Mouse (Mus musculus) hindbrain, embryonic 12.5 days (tissue): Measurements from ENCODE around the gene Klhdc9. TPM values are rescaled to one million over a fixed set of nuclear protein-coding genes. Genes with fewer than 3 reads are reported as not detected.

Experiments
- ATAC-seq: fragments of 200-750 bp; cut with Nextera tagmentation; 2 replicates; pipeline ENCODE4 v1.8.0; 2017; ENCODE audit warnings: moderate TSS enrichment; ENCODE audit not compliant: low FRiP score
- H3K27ac ChIP-seq: fragments of 300-500 bp; sonication (generic); 2 replicates; pipeline ENCODE4 v1.5.1; 2016; ENCODE audit warnings: mild to moderate bottlenecking
- H3K27me3 ChIP-seq: fragments of 300-500 bp; sonication (generic); 2 replicates; pipeline ENCODE4 v1.6.1; 2016; ENCODE audit warnings: mild to moderate bottlenecking
- H3K36me3 ChIP-seq: fragments of 300-500 bp; sonication (generic); 2 replicates; pipeline ENCODE4 v1.6.1; 2016; ENCODE audit warnings: mild to moderate bottlenecking
- H3K4me1 ChIP-seq: fragments of 300-500 bp; sonication (generic); 2 replicates; pipeline ENCODE4 v1.6.1; 2016
- H3K4me2 ChIP-seq: fragments of 300-500 bp; sonication (generic); replicated peaks from 2 replicates; pipeline ENCODE4 v1.6.1; 2016; ENCODE audit warnings: mild to moderate bottlenecking
- H3K4me3 ChIP-seq: fragments of 300-500 bp; sonication (generic); 2 replicates; pipeline ENCODE4 v1.5.1; 2016; ENCODE audit warnings: mild to moderate bottlenecking
- H3K9ac ChIP-seq: fragments of 300-500 bp; sonication (generic); 2 replicates; pipeline ENCODE4 v1.6.1; 2016; ENCODE audit warnings: mild to moderate bottlenecking, moderate library complexity
- H3K9me3 ChIP-seq: fragments of 300-500 bp; sonication (generic); replicated peaks from 2 replicates; pipeline ENCODE4 v1.6.1; 2016; ENCODE audit warnings: mild to moderate bottlenecking
- WGBS: fragments of 180-500 bp; shearing (Covaris S2); methylation state at CpG from one replicate; pipeline ENCODE4 v1.1.7; 2016; 5-methylcytosine and 5-hydroxymethylcytosine counted together
- polyA plus RNA-seq: library from polyadenylated mRNA; unstranded; fragments of >200 nt; fragmentation: Nextera tagmentation; extraction: Ambion mirVana; gene quantifications from 2 replicates; pipeline ENCODE4 v1.2.1, GENCODE M21; 2016

Klhdc9 gene
- polyA plus RNA-seq, 1 experiment from 2014 or later = 2.0 TPM

DNA sequence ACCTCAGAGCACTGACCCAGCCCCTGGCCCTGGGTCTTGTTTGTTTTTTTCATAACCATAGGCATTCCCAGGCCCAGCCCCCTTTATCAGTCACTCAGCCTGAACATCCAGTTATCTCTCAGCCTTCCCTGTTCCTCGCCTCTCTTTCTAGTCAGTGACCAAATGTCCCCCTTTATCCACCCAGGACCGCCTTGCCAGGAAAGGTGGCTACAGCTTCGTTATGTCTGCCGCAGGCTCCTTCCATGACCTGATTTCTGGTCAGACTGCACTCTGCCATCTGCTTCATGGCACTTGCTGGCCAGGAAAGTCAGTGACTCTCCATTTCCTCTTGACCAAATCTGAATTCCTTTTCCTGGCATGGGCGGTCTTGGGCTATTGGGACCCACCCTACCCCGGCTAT, 17.7 kb upstream of the Klhdc9 start:
- WGBS = 95% methylated on average over 6 of the region's 6 CpGs
- H3K27ac ChIP-seq = no peak overlapping the region
- H3K4me2 ChIP-seq = no peak overlapping the region
- H3K4me3 ChIP-seq = no peak overlapping the region
- H3K36me3 ChIP-seq = no peaks in the 10 kb centered on the region
- H3K9ac ChIP-seq = no peak overlapping the region
- no peaks in the 10 kb centered on the region for H3K9me3 ChIP-seq
- H3K4me1 ChIP-seq = peaks cover 5% of the 10 kb centered on the region; the same call in 1 of the 2 replicates
- no peak for ATAC-seq
- H3K27me3 ChIP-seq = peaks cover 23% of the 10 kb centered on the region

DNA sequence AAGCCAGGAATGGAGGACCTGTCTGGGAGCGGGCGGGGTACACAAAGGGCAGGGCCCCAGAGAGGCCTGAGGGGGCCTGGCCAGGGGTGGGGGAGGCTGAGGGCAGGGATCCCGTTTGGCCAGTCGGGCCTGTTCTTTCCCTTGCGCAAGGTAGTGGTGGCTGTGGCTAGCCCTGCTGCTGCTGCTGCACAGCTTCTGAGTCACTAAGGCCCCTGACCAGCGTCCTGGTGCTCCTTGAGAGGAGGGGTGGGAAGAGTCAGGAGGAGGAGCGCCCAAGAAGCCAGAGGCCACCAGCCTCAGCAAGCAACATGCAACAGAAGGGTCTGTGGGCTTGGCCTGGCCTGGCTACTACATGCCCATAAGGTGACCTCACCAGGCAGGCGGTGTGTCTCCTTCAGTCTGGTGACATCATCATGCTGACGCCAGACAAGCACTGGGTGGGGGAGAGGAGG, 15.1 kb upstream of the Klhdc9 start:
- 0 out of 2 replicates have a peak overlapping the region, but pooled peaks have one; percentile 3 for H3K9ac ChIP-seq
- no peaks in the 10 kb centered on the region for H3K9me3 ChIP-seq
- no peak overlapping the region for H3K4me2 ChIP-seq
- no peak overlapping the region for H3K27ac ChIP-seq
- H3K4me3 ChIP-seq = no peak overlapping the region
- peaks cover 5% of the 10 kb centered on the region; the same call in 1 of the 2 replicates for H3K4me1 ChIP-seq
- no peak for ATAC-seq
- H3K27me3 ChIP-seq = peaks cover 18% of the 10 kb centered on the region
- 56% methylated on average over 9 of the region's 9 CpGs for WGBS
- H3K36me3 ChIP-seq = no peaks in the 10 kb centered on the region

GRCm38 (mm10) chr1:171373946-171374345, 13.3 kb upstream of the Klhdc9 start:
- no peaks in the 10 kb centered on the region for H3K9me3 ChIP-seq
- H3K4me1 ChIP-seq = 0 out of 2 replicates have a peak, but pooled peaks cover 3% of the 10 kb centered on the region
- H3K36me3 ChIP-seq = no peaks in the 10 kb centered on the region
- H3K27ac ChIP-seq = no peak overlapping the region
- H3K27me3 ChIP-seq = peaks cover 12% of the 10 kb centered on the region
- ATAC-seq = no peak
- WGBS = 0% methylated on average over 4 of the region's 4 CpGs
- no peak overlapping the region for H3K4me3 ChIP-seq
- H3K9ac ChIP-seq = no peak overlapping the region
- no peak overlapping the region for H3K4me2 ChIP-seq

- WGBS = 38% methylated on average over 3 of the region's 3 CpGs
- H3K36me3 ChIP-seq = no peaks in the 10 kb centered on the region
- H3K4me3 ChIP-seq = no peak overlapping the region
- H3K4me1 ChIP-seq = 0 out of 2 replicates have a peak, but pooled peaks cover 3% of the 10 kb centered on the region
- ATAC-seq = no peak
- H3K4me2 ChIP-seq = no peak overlapping the region
- peaks cover 12% of the 10 kb centered on the region for H3K27me3 ChIP-seq
- no peak overlapping the region for H3K9ac ChIP-seq
- H3K27ac ChIP-seq = no peak overlapping the region
- H3K9me3 ChIP-seq = no peaks in the 10 kb centered on the region
Observed at GRCm38 (mm10) chr1:171372880-171373279, 12.3 kb upstream of the Klhdc9 start.

DNA sequence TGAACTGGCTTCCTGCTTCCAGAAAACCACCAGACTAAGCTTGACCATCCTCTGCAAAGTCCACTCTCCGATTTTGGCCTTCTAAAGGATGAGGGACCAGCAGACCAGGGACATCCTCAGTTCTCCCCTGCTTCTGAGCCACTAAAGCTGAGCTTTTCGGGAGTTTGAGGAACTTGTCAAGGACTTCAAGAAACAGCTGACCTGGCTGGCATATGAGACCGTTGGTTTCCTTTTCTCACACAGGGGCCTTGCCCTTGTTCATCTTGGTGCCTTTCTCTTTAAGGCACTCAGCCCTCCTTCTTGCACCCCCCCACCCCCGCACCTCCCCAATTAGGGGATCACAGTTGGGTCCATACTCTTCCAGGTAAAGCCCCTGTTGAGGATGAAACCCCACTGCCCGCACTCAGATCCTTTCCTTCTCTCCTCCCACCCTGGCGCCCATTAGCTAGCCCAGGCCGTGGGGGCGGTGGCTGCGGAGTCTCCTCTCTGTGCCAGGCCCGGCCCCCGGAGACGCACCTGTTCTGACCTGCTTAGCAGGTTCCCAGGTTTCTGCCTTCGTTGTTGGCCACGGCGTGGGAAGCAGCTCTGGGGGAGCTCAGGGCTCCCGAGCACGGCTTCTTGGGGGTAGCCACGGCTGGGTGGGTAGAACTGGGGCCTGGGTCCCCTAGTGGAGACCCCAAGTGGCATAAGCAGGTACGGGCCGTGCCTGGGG, 9.4 kb upstream of the Klhdc9 start, which contains the start of gene Nectin4:
Nectin4 (plus strand) TSS at position 255 of the 712 bp plus-strand sequence.
- Histone ChIP-seq H3K9me3 (no peaks in the 10 kb centered on the region), H3K4me3 (no peak within 1 kb of the TSS), H3K27me3 (peaks cover 12% of the 10 kb centered on the region), H3K4me1 (peaks cover 5% of the 10 kb centered on the region; the same call in 1 of the 2 replicates), H3K36me3 (no peaks in the 10 kb centered on the region), H3K9ac (no peak within 1 kb of the TSS), H3K27ac (no peak within 1 kb of the TSS), H3K4me2 (no peak within 1 kb of the TSS)
- no peak; the same call in 1 of the 2 replicates for ATAC-seq
- WGBS = 46% methylated on average over 20 of the region's 20 CpGs

GRCm38 (mm10) chr1:171365934-171366333, 5.3 kb upstream of the Klhdc9 start:
- Histone ChIP-seq H3K27me3 (peaks cover 6% of the 10 kb centered on the region), H3K9ac (no peak overlapping the region), H3K4me1 (peaks cover 8% of the 10 kb centered on the region), H3K4me3 (no peak overlapping the region), H3K4me2 (no peak overlapping the region), H3K27ac (no peak overlapping the region), H3K36me3 (no peaks in the 10 kb centered on the region), H3K9me3 (no peaks in the 10 kb centered on the region)
- ATAC-seq = no peak
- WGBS = 67% methylated on average over 7 of the region's 7 CpGs

DNA sequence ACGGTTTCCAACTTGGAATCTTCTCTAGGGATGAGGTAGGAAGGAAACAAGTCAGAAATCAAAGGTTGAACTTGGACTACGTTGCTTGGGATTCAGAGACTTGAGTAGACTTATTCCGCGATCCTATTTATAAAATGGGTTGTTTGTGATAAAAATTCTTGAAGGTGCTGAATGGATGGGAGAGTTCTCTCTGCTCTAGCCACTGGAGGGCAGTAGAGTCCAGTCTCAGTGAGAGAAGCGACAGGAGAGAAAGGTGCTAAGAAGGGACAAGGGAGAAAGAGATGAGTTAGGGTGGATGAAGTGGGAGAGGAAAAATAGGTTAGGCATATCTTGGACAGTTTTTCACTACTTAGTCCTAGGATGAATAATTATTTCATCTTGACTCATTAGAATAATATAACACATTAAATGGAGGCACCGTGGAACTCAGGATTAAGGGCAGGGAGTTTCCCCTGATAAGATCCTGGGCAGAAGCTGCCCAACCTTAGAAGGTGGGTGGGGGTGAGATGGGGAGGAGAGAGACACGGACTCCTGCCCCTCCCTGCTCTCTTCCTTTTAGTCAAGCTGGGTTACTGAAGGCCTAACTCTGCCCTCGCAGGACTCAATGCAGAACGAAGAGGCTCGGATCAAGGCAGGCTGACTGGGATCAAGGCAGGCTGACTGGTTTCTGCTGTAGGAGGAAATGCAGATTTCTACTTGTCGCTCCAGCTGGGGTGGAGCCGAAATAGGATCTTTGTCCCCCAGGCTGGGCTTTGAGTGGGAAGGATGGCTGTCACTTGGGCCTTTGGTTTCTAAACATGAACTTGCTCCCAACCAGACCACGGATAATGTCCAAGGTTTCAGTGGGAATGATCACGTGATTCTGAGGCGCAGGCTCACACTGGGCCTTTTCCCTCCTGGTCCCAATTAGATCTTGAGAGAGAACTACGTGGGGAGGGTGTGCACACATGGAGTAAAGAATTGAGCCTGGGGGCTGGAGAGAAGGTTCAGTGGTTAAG, 807 bp upstream of the Klhdc9 start:
- 37% methylated on average over 16 of the region's 16 CpGs for WGBS
- H3K4me1 ChIP-seq = peaks cover 12% of the 10 kb centered on the region; the same call in 1 of the 2 replicates
- peaks cover 8% of the 10 kb centered on the region for H3K36me3 ChIP-seq
- ATAC-seq = peak; percentile 81
- H3K9me3 ChIP-seq = peaks cover 3% of the 10 kb centered on the region
- peak overlapping the region; percentile 45 for H3K4me3 ChIP-seq
- peak overlapping the region; percentile 65 for H3K9ac ChIP-seq
- no peaks in the 10 kb centered on the region for H3K27me3 ChIP-seq
- peak overlapping the region; percentile 66 for H3K27ac ChIP-seq
- peak overlapping the region; percentile 84 for H3K4me2 ChIP-seq

- Histone ChIP-seq H3K27ac (peak overlapping the region; percentile 66), H3K4me3 (peak overlapping the region; percentile 45), H3K27me3 (no peaks in the 10 kb centered on the region), H3K4me2 (peak overlapping the region; percentile 84), H3K36me3 (peaks cover 8% of the 10 kb centered on the region), H3K9me3 (peaks cover 3% of the 10 kb centered on the region), H3K9ac (peak overlapping the region; percentile 65), H3K4me1 (peaks cover 12% of the 10 kb centered on the region; the same call in 1 of the 2 replicates)
- no peak; the same call in 1 of the 2 replicates for ATAC-seq
- 3% methylated on average over 26 of the region's 26 CpGs for WGBS
Observed at GRCm38 (mm10) chr1:171360253-171360652, 345 bp downstream of the Klhdc9 start.

DNA sequence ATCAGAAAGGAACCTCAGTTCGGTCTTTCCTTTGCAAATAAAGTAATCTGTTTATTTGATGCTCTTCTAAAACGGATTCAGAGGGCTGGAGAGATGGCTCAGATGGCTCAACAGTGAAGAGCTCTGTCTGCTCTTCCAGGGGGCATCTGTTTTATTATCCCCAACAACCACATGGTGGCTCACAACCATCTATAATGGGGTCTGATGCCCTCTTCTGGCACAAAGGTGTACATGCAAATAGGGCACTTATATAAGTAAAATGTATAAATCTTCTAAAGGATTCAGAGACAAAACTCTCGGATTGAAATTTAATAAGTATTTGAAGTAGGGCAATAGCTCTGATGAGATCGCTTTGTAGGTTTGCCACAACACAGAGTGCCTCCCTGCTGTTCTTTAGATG, 2.2 kb downstream of the Klhdc9 start:
- peaks cover 12% of the 10 kb centered on the region; the same call in 1 of the 2 replicates for H3K4me1 ChIP-seq
- WGBS = 76% methylated on average over 4 of the region's 4 CpGs
- no peak for ATAC-seq

DNA sequence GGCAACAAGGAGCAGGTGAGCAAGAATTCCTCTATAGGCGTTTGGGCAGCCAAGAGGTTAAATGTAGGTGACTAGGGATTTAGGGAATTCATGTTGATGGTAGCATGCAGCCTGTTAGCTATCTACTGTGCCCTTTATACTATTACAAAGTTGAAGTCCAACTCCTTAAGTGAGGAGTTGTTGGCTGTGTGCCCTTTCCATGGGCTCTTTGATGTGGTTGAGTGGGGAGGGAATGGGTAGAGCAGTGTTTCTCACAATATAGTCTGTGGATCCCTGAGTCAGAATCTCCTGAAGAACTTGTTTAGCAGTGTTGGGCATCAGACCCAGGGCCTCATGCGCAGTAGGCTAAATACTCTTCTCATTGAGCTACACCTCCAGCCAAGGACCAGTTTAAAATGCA, 3.8 kb downstream of the Klhdc9 start:
- Histone ChIP-seq H3K36me3 (peaks cover 8% of the 10 kb centered on the region), H3K4me3 (no peak overlapping the region), H3K27me3 (no peaks in the 10 kb centered on the region), H3K4me2 (no peak overlapping the region), H3K27ac (no peak overlapping the region), H3K9ac (no peak overlapping the region), H3K9me3 (peaks cover 3% of the 10 kb centered on the region), H3K4me1 (peaks cover 12% of the 10 kb centered on the region; the same call in 1 of the 2 replicates)
- no peak for ATAC-seq
- 86% methylated on average over 2 of the region's 2 CpGs for WGBS

More for the DNA sequence above, 2.2 kb downstream of the Klhdc9 start:
- H3K27ac ChIP-seq = no peak overlapping the region
- H3K36me3 ChIP-seq = peaks cover 8% of the 10 kb centered on the region
- peaks cover 3% of the 10 kb centered on the region for H3K9me3 ChIP-seq
- no peak overlapping the region for H3K4me2 ChIP-seq
- no peak overlapping the region for H3K9ac ChIP-seq
- no peaks in the 10 kb centered on the region for H3K27me3 ChIP-seq
- H3K4me3 ChIP-seq = no peak overlapping the region

- no peak overlapping the region for H3K9ac ChIP-seq
- no peak overlapping the region for H3K4me3 ChIP-seq
- no peaks in the 10 kb centered on the region for H3K27me3 ChIP-seq
- no peak overlapping the region for H3K27ac ChIP-seq
- peaks cover 6% of the 10 kb centered on the region; the same call in 1 of the 2 replicates for H3K4me1 ChIP-seq
- 79% methylated on average over 5 of the region's 5 CpGs for WGBS
- peaks cover 3% of the 10 kb centered on the region for H3K9me3 ChIP-seq
- no peak for ATAC-seq
- H3K4me2 ChIP-seq = no peak overlapping the region
- peaks cover 8% of the 10 kb centered on the region for H3K36me3 ChIP-seq
Observed at GRCm38 (mm10) chr1:171355812-171356340, 4.7 kb downstream of the Klhdc9 start.

DNA sequence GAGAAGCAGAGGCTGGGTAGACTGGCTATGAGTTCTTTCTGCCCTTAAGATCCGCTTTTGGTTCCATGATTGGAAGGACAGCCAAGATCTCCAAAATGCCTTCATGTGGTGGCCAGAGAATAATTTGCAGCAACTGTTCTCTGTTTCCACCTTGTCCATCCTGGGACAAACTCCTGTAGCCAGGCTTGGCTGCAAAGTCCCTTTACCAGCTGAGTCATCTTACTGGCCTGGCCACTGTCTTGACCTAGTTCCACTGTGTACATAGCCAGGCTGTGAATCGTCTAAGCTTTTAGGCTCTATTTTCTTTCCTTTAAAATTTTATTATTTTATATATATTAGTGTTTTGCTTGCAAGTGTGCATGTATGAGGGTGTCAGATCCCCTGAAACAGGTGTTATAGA, 11.4 kb downstream of the Klhdc9 start:
- H3K4me2 ChIP-seq = no peak overlapping the region
- H3K4me3 ChIP-seq = no peak overlapping the region
- WGBS = 95% methylated on average over 2 of the region's 2 CpGs
- H3K9ac ChIP-seq = no peak overlapping the region
- peaks cover 4% of the 10 kb centered on the region for H3K9me3 ChIP-seq
- no peaks in the 10 kb centered on the region for H3K36me3 ChIP-seq
- no peaks in the 10 kb centered on the region for H3K27me3 ChIP-seq
- H3K27ac ChIP-seq = no peak overlapping the region
- no peak for ATAC-seq
- peaks cover 19% of the 10 kb centered on the region for H3K4me1 ChIP-seq
